Mouse (Mus musculus): ENCODE results near the gene Dhcr7. TPM values are rescaled to one million over a fixed set of nuclear protein-coding genes. Genes with fewer than 3 reads are reported as not detected.

Gene Dhcr7
- polyA plus RNA-seq (2015; fragmentation: Nextera tagmentation; extraction: Ambion mirVana), result 51.7 and 54.5 TPM in 2 replicates

- Histone ChIP-seq H3K4me3 (peak within 1 kb of the TSS; percentile 64), H3K4me1 (replicated peaks) (peaks cover 20% of the 10 kb centered on the region), H3K27ac (peak within 1 kb of the TSS; percentile 87), H3K36me3 (peaks cover 13% of the 10 kb centered on the region), H3K4me2 (peak within 1 kb of the TSS; percentile 79), H3K27me3 (no peaks in the 10 kb centered on the region), H3K9ac (peak within 1 kb of the TSS; percentile 79), H3K9me3 (no peaks in the 10 kb centered on the region)
- WGBS, result under 1% methylated on average over 40 of the region's 40 CpGs
- peak; percentile 98 for ATAC-seq (ENCODE audit: low FRiP score)
Measured at GRCm38 (mm10) chr7:143822375-143823265, at the start of gene Dhcr7, which contains the start of gene Nadsyn1. TSS of gene Dhcr7 (plus strand) at chr7:143823145. TSS of gene Nadsyn1 (minus strand) at chr7:143822849.

- Histone ChIP-seq H3K4me2 (no peak overlapping the region), H3K9ac (no peak overlapping the region), H3K36me3 (peaks cover 11% of the 10 kb centered on the region), H3K27ac (no peak overlapping the region), H3K4me3 (no peak overlapping the region), H3K9me3 (no peaks in the 10 kb centered on the region), H3K27me3 (0 out of 2 replicates have a peak, but pooled peaks cover 5% of the 10 kb centered on the region), H3K4me1 (replicated peaks) (no peaks in the 10 kb centered on the region)
- no peak for ATAC-seq (ENCODE audit: low FRiP score)
- WGBS, result 34% methylated on average over 3 of the region's 3 CpGs
Measured at GRCm38 (mm10) chr7:143776137-143776536, 46.8 kb upstream of the Dhcr7 start.

- ATAC-seq (ENCODE audit: low FRiP score), result no peak
- Histone ChIP-seq H3K36me3 (peaks cover 15% of the 10 kb centered on the region), H3K9ac (no peak overlapping the region), H3K9me3 (no peaks in the 10 kb centered on the region), H3K27ac (no peak overlapping the region), H3K27me3 (0 out of 2 replicates have a peak, but pooled peaks cover 5% of the 10 kb centered on the region), H3K4me3 (no peak overlapping the region), H3K4me1 (replicated peaks) (0 out of 2 replicates have a peak, but pooled peaks cover under 1% of the 10 kb centered on the region), H3K4me2 (no peak overlapping the region)
- WGBS, result 79% methylated on average over 2 of the region's 2 CpGs
Measured at GRCm38 (mm10) chr7:143777375-143777774, 45.6 kb upstream of the Dhcr7 start.

- Histone ChIP-seq H3K27me3 (0 out of 2 replicates have a peak, but pooled peaks cover 5% of the 10 kb centered on the region), H3K4me3 (peak overlapping the region; percentile 47), H3K9ac (peak overlapping the region; percentile 78), H3K9me3 (no peaks in the 10 kb centered on the region), H3K4me1 (replicated peaks) (peaks cover 30% of the 10 kb centered on the region), H3K36me3 (peaks cover 15% of the 10 kb centered on the region), H3K27ac (peak overlapping the region; percentile 87), H3K4me2 (peak overlapping the region; percentile 63)
- WGBS, result 9% methylated on average over 6 of the region's 6 CpGs
- ATAC-seq (ENCODE audit: low FRiP score), result peak; percentile 76
Measured at GRCm38 (mm10) chr7:143783378-143783995, 39.5 kb upstream of the Dhcr7 start.

GRCm38 (mm10) chr7:143783996-143784829, 38.7 kb upstream of the Dhcr7 start, which contains the start of gene Mrgpre:
TSS of gene Mrgpre (minus strand) at chr7:143784500.
- H3K36me3 ChIP-seq, result peaks cover 15% of the 10 kb centered on the region
- peak; percentile 91 for ATAC-seq (ENCODE audit: low FRiP score)
- H3K4me3 ChIP-seq, result peak within 1 kb of the TSS; percentile 47
- peak within 1 kb of the TSS; percentile 87 for H3K27ac ChIP-seq
- H3K27me3 ChIP-seq, result 0 out of 2 replicates have a peak, but pooled peaks cover 5% of the 10 kb centered on the region
- peaks cover 30% of the 10 kb centered on the region for H3K4me1 ChIP-seq (replicated peaks)
- H3K9me3 ChIP-seq, result no peaks in the 10 kb centered on the region
- peak within 1 kb of the TSS; percentile 63 for H3K4me2 ChIP-seq
- H3K9ac ChIP-seq, result peak within 1 kb of the TSS; percentile 78
- WGBS, result 1% methylated on average over 21 of the region's 21 CpGs

- 81% methylated on average over 6 of the region's 6 CpGs for WGBS
- Histone ChIP-seq H3K4me2 (no peak overlapping the region), H3K27ac (no peak overlapping the region), H3K9me3 (no peaks in the 10 kb centered on the region), H3K36me3 (peaks cover 24% of the 10 kb centered on the region), H3K27me3 (no peaks in the 10 kb centered on the region), H3K9ac (no peak overlapping the region), H3K4me1 (replicated peaks) (no peaks in the 10 kb centered on the region), H3K4me3 (no peak overlapping the region)
- no peak for ATAC-seq (ENCODE audit: low FRiP score)
Measured at GRCm38 (mm10) chr7:143792336-143792985, 30.5 kb upstream of the Dhcr7 start.

- Histone ChIP-seq H3K27me3 (no peaks in the 10 kb centered on the region), H3K36me3 (peaks cover 30% of the 10 kb centered on the region), H3K27ac (no peak overlapping the region), H3K9me3 (no peaks in the 10 kb centered on the region), H3K9ac (no peak overlapping the region), H3K4me2 (no peak overlapping the region), H3K4me1 (replicated peaks) (no peaks in the 10 kb centered on the region), H3K4me3 (no peak overlapping the region)
- ATAC-seq (ENCODE audit: low FRiP score), result no peak
- WGBS, result 65% methylated on average over 4 of the region's 4 CpGs
Measured at GRCm38 (mm10) chr7:143793121-143793520, 29.8 kb upstream of the Dhcr7 start.

GRCm38 (mm10) chr7:143798783-143799182, 24.2 kb upstream of the Dhcr7 start:
- Histone ChIP-seq H3K27ac (no peak overlapping the region), H3K9me3 (no peaks in the 10 kb centered on the region), H3K9ac (no peak overlapping the region), H3K4me2 (no peak overlapping the region), H3K36me3 (peaks cover 86% of the 10 kb centered on the region), H3K27me3 (no peaks in the 10 kb centered on the region), H3K4me1 (replicated peaks) (no peaks in the 10 kb centered on the region), H3K4me3 (no peak overlapping the region)
- no peak for ATAC-seq (ENCODE audit: low FRiP score)
- WGBS, result 89% methylated on average over 4 of the region's 4 CpGs

GRCm38 (mm10) chr7:143800770-143801169, 22.2 kb upstream of the Dhcr7 start:
- no peak overlapping the region for H3K27ac ChIP-seq
- H3K4me2 ChIP-seq, result no peak overlapping the region
- 97% methylated on average over 1 of the region's 1 CpGs for WGBS
- no peak overlapping the region for H3K4me3 ChIP-seq
- no peaks in the 10 kb centered on the region for H3K27me3 ChIP-seq
- no peaks in the 10 kb centered on the region for H3K9me3 ChIP-seq
- peaks cover 95% of the 10 kb centered on the region for H3K36me3 ChIP-seq
- no peak overlapping the region for H3K9ac ChIP-seq
- no peak for ATAC-seq (ENCODE audit: low FRiP score)
- H3K4me1 ChIP-seq (replicated peaks), result no peaks in the 10 kb centered on the region

GRCm38 (mm10) chr7:143801195-143802065, 21.5 kb upstream of the Dhcr7 start:
- no peak overlapping the region for H3K4me3 ChIP-seq
- no peaks in the 10 kb centered on the region for H3K4me1 ChIP-seq (replicated peaks)
- no peak overlapping the region for H3K27ac ChIP-seq
- H3K27me3 ChIP-seq, result no peaks in the 10 kb centered on the region
- H3K9ac ChIP-seq, result no peak overlapping the region
- H3K4me2 ChIP-seq, result no peak overlapping the region
- no peaks in the 10 kb centered on the region for H3K9me3 ChIP-seq
- peaks cover 95% of the 10 kb centered on the region for H3K36me3 ChIP-seq
- no peak for ATAC-seq (ENCODE audit: low FRiP score)
- 93% methylated on average over 8 of the region's 8 CpGs for whole genome bisulfite sequencing

GRCm38 (mm10) chr7:143805199-143805624, 17.7 kb upstream of the Dhcr7 start:
- no peak overlapping the region for H3K4me2 ChIP-seq
- no peak overlapping the region for H3K9ac ChIP-seq
- H3K36me3 ChIP-seq, result peaks cover 90% of the 10 kb centered on the region
- WGBS, result 66% methylated on average over 5 of the region's 5 CpGs
- H3K4me3 ChIP-seq, result no peak overlapping the region
- no peaks in the 10 kb centered on the region for H3K27me3 ChIP-seq
- H3K4me1 ChIP-seq (replicated peaks), result no peaks in the 10 kb centered on the region
- H3K27ac ChIP-seq, result no peak overlapping the region
- no peak for ATAC-seq (ENCODE audit: low FRiP score)
- H3K9me3 ChIP-seq, result no peaks in the 10 kb centered on the region
